Mouse (Mus musculus): ENCODE measurements at regions not wholly inside any gene's neighbourhood (a gene's known extent, or its start where the extent isn't known, plus 50 kb on each side); places are given as distances from the start of the nearest gene placed in this dataset.

- ATAC-seq (replicated peaks; ENCODE audit: insufficient number of reproducible peaks, low FRiP score, low TSS enrichment, poor library complexity, severe bottlenecking), result no peak
These were observed 62.0 kb upstream of the Gm26897 start for GRCm38 (mm10) chr5:111671762-111672161.

GRCm38 (mm10) chr5:111674976-111675672 lies 58.6 kb upstream of the Gm26897 start:
- no peak for ATAC-seq (replicated peaks; ENCODE audit: insufficient number of reproducible peaks, low FRiP score, low TSS enrichment, poor library complexity, severe bottlenecking)

GRCm38 (mm10) chr5:111675673-111676261 lies 58.0 kb upstream of the Gm26897 start:
- no peak for ATAC-seq (replicated peaks; ENCODE audit: insufficient number of reproducible peaks, low FRiP score, low TSS enrichment, poor library complexity, severe bottlenecking)

- no peak for ATAC-seq (replicated peaks; ENCODE audit: insufficient number of reproducible peaks, low FRiP score, low TSS enrichment, poor library complexity, severe bottlenecking)
These were observed 55.8 kb upstream of the Gm26897 start for GRCm38 (mm10) chr5:111677847-111678311.

- ATAC-seq (replicated peaks; ENCODE audit: insufficient number of reproducible peaks, low FRiP score, low TSS enrichment, poor library complexity, severe bottlenecking), result no peak
These were observed 55.2 kb upstream of the Gm26897 start for GRCm38 (mm10) chr5:111678496-111678895.

GRCm38 (mm10) chr5:111681362-111682028 lies 52.2 kb upstream of the Gm26897 start:
- no peak for ATAC-seq (replicated peaks; ENCODE audit: insufficient number of reproducible peaks, low FRiP score, low TSS enrichment, poor library complexity, severe bottlenecking)

- ATAC-seq (replicated peaks; ENCODE audit: insufficient number of reproducible peaks, low FRiP score, low TSS enrichment, poor library complexity, severe bottlenecking), result no peak
These were observed 50.8 kb upstream of the Gm26897 start for GRCm38 (mm10) chr5:111682899-111683298.
